Mouse (Mus musculus): ENCODE data around the gene Enpep.

DNA sequence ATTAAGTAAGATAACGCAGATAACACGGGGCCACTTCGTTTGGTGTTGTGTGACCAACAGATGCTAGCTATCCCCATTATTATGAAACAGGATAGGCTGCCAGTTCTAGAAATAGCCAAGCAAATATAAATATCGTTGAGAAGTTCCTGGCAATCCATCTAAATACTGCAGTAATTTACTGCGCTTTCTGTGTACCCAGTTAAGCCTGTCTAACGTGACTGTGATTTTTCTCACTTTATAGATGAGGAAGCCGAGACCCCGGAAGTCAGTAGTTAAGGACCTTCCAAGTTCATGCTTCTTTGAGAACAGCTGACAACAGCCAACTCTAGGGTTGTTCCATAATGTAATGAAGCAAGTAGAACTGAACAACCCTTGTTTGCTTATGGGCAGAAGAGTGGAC is 45.4 kb downstream of the Enpep start:
- TF ChIP-seq POLR2A (IDR thresholded peaks at IDR 0.05; ENCODE audit: control insufficient read depth, low read depth, low read length) (no peak), CTCF (IDR thresholded peaks at IDR 0.05; ENCODE audit: control insufficient read depth, insufficient read depth, insufficient replicate concordance, low read depth, low read length) (no peak)
